Mouse (Mus musculus): ENCODE results near the gene Zfp362.

GRCm38 (mm10) chr4:128801675-128802465 lies 4.0 kb downstream of the Zfp362 start:
- TF ChIP-seq CTCF (IDR thresholded peaks at IDR 0.05; ENCODE audit: extremely low read depth, insufficient read length, insufficient replicate concordance, low read depth, low read length) = no peak
- TF ChIP-seq POLR2A (IDR thresholded peaks at IDR 0.05; ENCODE audit: low read depth, low read length) = no peak

Data from small intestine, adult 2 months (tissue).